Mouse (Mus musculus): Measurements from ENCODE around the gene Cyld.

Cyld gene

GRCm38 (mm10) chr8:88793746-88794614 lies 97.2 kb downstream of the Cyld start:
- no peak for DNase-seq

DNA sequence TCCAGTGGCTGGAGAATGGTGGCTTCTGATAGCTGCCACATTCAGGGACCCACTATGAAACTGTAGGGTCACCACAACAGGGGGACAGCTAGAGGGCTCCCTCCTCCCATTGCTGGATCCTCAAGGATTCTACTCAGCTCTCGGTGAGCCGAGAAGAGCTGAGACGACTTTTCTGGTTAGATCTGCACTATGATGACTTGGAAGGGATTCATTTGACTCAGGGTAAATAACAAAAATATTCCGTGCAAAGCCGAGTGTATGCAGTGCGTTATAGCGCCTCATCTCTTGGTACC lies 97.7 kb downstream of the Cyld start:
- DNase-seq = no peak

DNA sequence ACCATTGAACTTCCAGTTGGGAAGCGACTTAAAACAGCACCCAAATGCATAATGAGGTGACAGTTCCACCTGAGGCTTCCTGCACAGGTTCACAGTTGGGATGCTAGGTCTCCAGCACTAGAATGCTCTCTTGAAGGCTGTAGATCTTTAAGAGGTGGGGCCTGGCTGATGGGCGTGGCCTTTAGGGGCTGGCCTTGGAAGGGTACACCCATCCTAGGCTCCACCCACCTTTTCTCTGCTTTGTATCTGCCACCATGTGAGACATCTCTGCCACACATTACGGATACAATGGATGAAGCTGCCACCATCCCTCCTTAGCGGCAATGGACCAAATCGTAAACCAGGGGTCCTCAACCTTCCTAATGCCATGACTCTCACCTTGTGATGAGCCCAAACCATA lies 99.1 kb downstream of the Cyld start:
- DNase-seq = no peak

GRCm38 (mm10) chr8:88796651-88797050 lies 99.8 kb downstream of the Cyld start:
- no peak for DNase-seq

All from cerebellum, adult 9-11 months (tissue).